Mouse (Mus musculus) hindbrain, embryonic 15.5 days (tissue): ENCODE results near the gene Atn1. TPM values are rescaled to one million over a fixed set of nuclear protein-coding genes. Genes with fewer than 3 reads are reported as not detected.
"Not testable (repeated sequence)": the region's sequence is repeated elsewhere in the genome, so short reads cannot be mapped to it uniquely, and the experiment has no call there.

Source experiments
- ATAC-seq: fragments of 200-750 bp; cut with Nextera tagmentation; 2 replicates; pipeline ENCODE4 v1.8.0; 2017; ENCODE audit warnings: low read depth, moderate number of reproducible peaks, moderate TSS enrichment; ENCODE audit not compliant: low FRiP score
- H3K27ac ChIP-seq: fragments of 300-500 bp; sonication (generic); replicated peaks from 2 replicates; pipeline ENCODE4 v1.5.1; 2015; ENCODE audit warnings: mild to moderate bottlenecking, inconsistent platforms
- H3K27me3 ChIP-seq: fragments of 300-500 bp; sonication (generic); 2 replicates; pipeline ENCODE4 v1.6.1; 2015; ENCODE audit warnings: control low read depth, inconsistent platforms
- H3K36me3 ChIP-seq: fragments of 300-500 bp; sonication (generic); 2 replicates; pipeline ENCODE4 v1.6.1; 2015; ENCODE audit warnings: control low read depth, inconsistent platforms
- H3K4me1 ChIP-seq: fragments of 300-500 bp; sonication (generic); replicated peaks from 2 replicates; pipeline ENCODE4 v1.6.1; 2015; ENCODE audit warnings: control low read depth, inconsistent platforms
- H3K4me2 ChIP-seq: fragments of 300-500 bp; sonication (generic); 2 replicates; pipeline ENCODE4 v1.6.1; 2015; ENCODE audit warnings: moderate library complexity, mild to moderate bottlenecking, inconsistent platforms
- H3K4me3 ChIP-seq: fragments of 300-500 bp; sonication (generic); 2 replicates; pipeline ENCODE4 v1.5.1; 2015; ENCODE audit warnings: mild to moderate bottlenecking, inconsistent platforms
- H3K9ac ChIP-seq: fragments of 300-500 bp; sonication (generic); 2 replicates; pipeline ENCODE4 v1.6.1; 2015; ENCODE audit warnings: inconsistent platforms
- H3K9me3 ChIP-seq: fragments of 300-500 bp; sonication (generic); 2 replicates; pipeline ENCODE4 v1.6.1; 2016; ENCODE audit warnings: control low read depth, inconsistent platforms
- WGBS: fragments of 180-500 bp; shearing (Covaris S2); methylation state at CpG from one replicate; pipeline ENCODE4 v1.1.7; 2015; 5-methylcytosine and 5-hydroxymethylcytosine counted together
- polyA plus RNA-seq: library from polyadenylated mRNA; unstranded; fragments of >200 nt; fragmentation: Nextera tagmentation; extraction: Ambion mirVana; gene quantifications from 2 replicates; pipeline ENCODE4 v1.2.1, GENCODE M21; 2015

The Atn1 gene
- 26.8 and 30.4 TPM in 2 replicates for polyA plus RNA-seq

GRCm38 (mm10) chr6:124755831-124756595, at the start of gene Atn1, which contains the start of gene Gm45234:
Atn1 (minus strand) TSS chr6:124756524.
Gm45234 (minus strand) TSS chr6:124756021.
- Histone ChIP-seq H3K27ac (peak within 1 kb of the TSS; percentile 98), H3K4me1 (peaks cover 56% of the 10 kb centered on the region), H3K27me3 (no peaks in the 10 kb centered on the region), H3K4me3 (peak within 1 kb of the TSS; percentile 87), H3K9me3 (no peaks in the 10 kb centered on the region), H3K4me2 (peak within 1 kb of the TSS; percentile 88), H3K9ac (peak within 1 kb of the TSS; percentile 88), H3K36me3 (no peaks in the 10 kb centered on the region)
- peak; percentile 57 for ATAC-seq
- WGBS: under 1% methylated on average over 68 of the region's 100 CpGs

GRCm38 (mm10) chr6:124805341-124806321, 49.3 kb upstream of the Atn1 start:
- 2% methylated on average over 34 of the region's 34 CpGs for WGBS
- no peaks in the 10 kb centered on the region for H3K36me3 ChIP-seq
- peak; percentile 88 for ATAC-seq
- no peaks in the 10 kb centered on the region for H3K9me3 ChIP-seq
- peak overlapping the region; percentile 92 for H3K27ac ChIP-seq
- peak overlapping the region; percentile 47 for H3K9ac ChIP-seq
- no peaks in the 10 kb centered on the region for H3K27me3 ChIP-seq
- peak overlapping the region; percentile 50 for H3K4me3 ChIP-seq
- peak overlapping the region; percentile 89 for H3K4me2 ChIP-seq
- peaks cover 42% of the 10 kb centered on the region for H3K4me1 ChIP-seq

GRCm38 (mm10) chr6:124804341-124804740, 48.0 kb upstream of the Atn1 start:
- no peaks in the 10 kb centered on the region for H3K36me3 ChIP-seq
- no peak overlapping the region for H3K4me2 ChIP-seq

GRCm38 (mm10) chr6:124803691-124804090, 47.4 kb upstream of the Atn1 start:
- H3K27ac ChIP-seq, ATAC-seq, H3K4me2 ChIP-seq, H3K27me3 ChIP-seq, H3K36me3 ChIP-seq, H3K4me3 ChIP-seq, H3K9ac ChIP-seq, H3K9me3 ChIP-seq: not testable (repeated sequence)
- 93% methylated on average over 4 of the region's 4 CpGs for WGBS
- peaks cover 25% of the 10 kb centered on the region for H3K4me1 ChIP-seq

More at GRCm38 (mm10) chr6:124804341-124804740, 48.0 kb upstream of the Atn1 start:
- H3K4me3 ChIP-seq: no peak overlapping the region
- H3K9me3 ChIP-seq: no peaks in the 10 kb centered on the region
- H3K27ac ChIP-seq: no peak overlapping the region
- no peak for ATAC-seq
- H3K4me1 ChIP-seq: peaks cover 32% of the 10 kb centered on the region
- WGBS: 92% methylated on average over 3 of the region's 3 CpGs
- H3K27me3 ChIP-seq: no peaks in the 10 kb centered on the region
- H3K9ac ChIP-seq: no peak overlapping the region

- H3K9me3 ChIP-seq: no peaks in the 10 kb centered on the region
- H3K36me3 ChIP-seq: no peaks in the 10 kb centered on the region
- no peak overlapping the region for H3K27ac ChIP-seq
- H3K4me1 ChIP-seq: peaks cover 19% of the 10 kb centered on the region
- 80% methylated on average over 3 of the region's 3 CpGs for WGBS
- H3K27me3 ChIP-seq: no peaks in the 10 kb centered on the region
- no peak for ATAC-seq
- no peak overlapping the region for H3K4me3 ChIP-seq
- no peak overlapping the region for H3K4me2 ChIP-seq
- no peak overlapping the region for H3K9ac ChIP-seq
These were observed 46.7 kb upstream of the Atn1 start for GRCm38 (mm10) chr6:124803061-124803460.

GRCm38 (mm10) chr6:124802400-124802799, 46.1 kb upstream of the Atn1 start:
- H3K27me3 ChIP-seq, H3K4me3 ChIP-seq, H3K27ac ChIP-seq, H3K36me3 ChIP-seq, H3K9me3 ChIP-seq, H3K9ac ChIP-seq, H3K4me2 ChIP-seq, ATAC-seq: not testable (repeated sequence)
- peaks cover 17% of the 10 kb centered on the region for H3K4me1 ChIP-seq
- 17% methylated on average over 6 of the region's 9 CpGs for WGBS

GRCm38 (mm10) chr6:124796200-124796599, 39.9 kb upstream of the Atn1 start:
- 79% methylated on average over 2 of the region's 2 CpGs for WGBS
- ATAC-seq: no peak
- Histone ChIP-seq H3K4me2 (no peak overlapping the region), H3K9me3 (no peaks in the 10 kb centered on the region), H3K27ac (no peak overlapping the region), H3K4me3 (no peak overlapping the region), H3K36me3 (no peaks in the 10 kb centered on the region), H3K9ac (no peak overlapping the region), H3K4me1 (no peaks in the 10 kb centered on the region), H3K27me3 (no peaks in the 10 kb centered on the region)

- Histone ChIP-seq H3K9ac (no peak overlapping the region), H3K9me3 (no peaks in the 10 kb centered on the region), H3K4me1 (no peaks in the 10 kb centered on the region), H3K27me3 (no peaks in the 10 kb centered on the region), H3K27ac (no peak overlapping the region), H3K36me3 (no peaks in the 10 kb centered on the region), H3K4me3 (no peak overlapping the region), H3K4me2 (no peak overlapping the region)
- ATAC-seq: no peak
- 56% methylated on average over 4 of the region's 4 CpGs for WGBS
These were observed 39.5 kb upstream of the Atn1 start for GRCm38 (mm10) chr6:124795781-124796180.

GRCm38 (mm10) chr6:124791911-124792310, 35.6 kb upstream of the Atn1 start:
- WGBS: 91% methylated on average over 3 of the region's 3 CpGs
- no peak for ATAC-seq
- no peaks in the 10 kb centered on the region for H3K36me3 ChIP-seq

GRCm38 (mm10) chr6:124790121-124790520, 33.8 kb upstream of the Atn1 start:
- H3K27ac ChIP-seq: no peak overlapping the region
- H3K4me3 ChIP-seq: no peak overlapping the region
- H3K4me1 ChIP-seq: no peaks in the 10 kb centered on the region
- no peak overlapping the region for H3K9ac ChIP-seq
- H3K27me3 ChIP-seq: no peaks in the 10 kb centered on the region
- ATAC-seq: no peak
- WGBS: 66% methylated on average over 4 of the region's 4 CpGs
- H3K4me2 ChIP-seq: no peak overlapping the region
- H3K9me3 ChIP-seq: no peaks in the 10 kb centered on the region
- no peaks in the 10 kb centered on the region for H3K36me3 ChIP-seq

More at GRCm38 (mm10) chr6:124791911-124792310, 35.6 kb upstream of the Atn1 start:
- no peaks in the 10 kb centered on the region for H3K27me3 ChIP-seq
- no peaks in the 10 kb centered on the region for H3K4me1 ChIP-seq
- no peak overlapping the region for H3K4me3 ChIP-seq
- H3K9ac ChIP-seq: no peak overlapping the region
- no peaks in the 10 kb centered on the region for H3K9me3 ChIP-seq
- no peak overlapping the region for H3K4me2 ChIP-seq
- H3K27ac ChIP-seq: no peak overlapping the region

GRCm38 (mm10) chr6:124789519-124789918, 33.2 kb upstream of the Atn1 start:
- no peak for ATAC-seq
- Histone ChIP-seq H3K4me1 (no peaks in the 10 kb centered on the region), H3K27ac (no peak overlapping the region), H3K9ac (no peak overlapping the region), H3K36me3 (no peaks in the 10 kb centered on the region), H3K27me3 (no peaks in the 10 kb centered on the region), H3K4me2 (no peak overlapping the region), H3K4me3 (no peak overlapping the region), H3K9me3 (no peaks in the 10 kb centered on the region)
- whole genome bisulfite sequencing: 82% methylated on average over 4 of the region's 4 CpGs

GRCm38 (mm10) chr6:124787722-124788121, 31.4 kb upstream of the Atn1 start:
- no peaks in the 10 kb centered on the region for H3K36me3 ChIP-seq

More at GRCm38 (mm10) chr6:124787722-124788121, 31.4 kb upstream of the Atn1 start:
- Histone ChIP-seq H3K27ac (no peak overlapping the region), H3K9ac (no peak overlapping the region), H3K27me3 (no peaks in the 10 kb centered on the region), H3K9me3 (no peaks in the 10 kb centered on the region), H3K4me2 (no peak overlapping the region), H3K4me3 (no peak overlapping the region), H3K4me1 (no peaks in the 10 kb centered on the region)
- no peak for ATAC-seq
- 77% methylated on average over 10 of the region's 10 CpGs for WGBS
